Mouse (Mus musculus) liver, embryonic 14.5 days (tissue): Measurements from ENCODE around the gene Zfpm1.

ENCODE experiments used
- CTCF ChIP-seq: IDR thresholded peaks from 2 replicates; pipeline ENCODE4 v1.5.1; 2016; ENCODE audit warnings: antibody characterized with exemption, low read depth, control low read depth
- EP300 ChIP-seq: IDR thresholded peaks from 2 replicates; pipeline ENCODE4 v1.6.1; 2016; ENCODE audit warnings: antibody characterized with exemption, low read depth

DNA sequence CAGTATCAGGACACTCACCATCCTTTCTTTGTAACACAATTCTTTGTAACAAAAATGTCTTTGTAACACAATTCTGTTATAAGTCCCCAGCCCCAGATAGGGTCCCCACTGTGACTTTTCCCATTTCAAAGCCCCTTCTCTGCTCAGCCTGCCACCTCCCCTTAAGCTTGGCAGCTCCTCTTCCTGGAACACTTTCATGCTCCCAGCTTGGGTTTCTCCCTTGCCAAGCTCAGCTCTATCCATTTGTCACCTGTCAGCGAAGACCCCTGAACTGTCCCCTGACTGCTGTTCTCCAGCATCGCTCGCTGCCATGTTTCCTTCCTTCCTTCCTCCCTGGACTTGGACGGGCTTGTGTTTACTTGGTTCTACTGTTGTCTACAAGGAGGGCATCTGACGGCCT lies 75.7 kb downstream of the Zfpm1 start:
- TF ChIP-seq CTCF (no peak), EP300 (no peak)
